Mouse (Mus musculus): ENCODE results near the gene Ncbp3. TPM values are rescaled to one million over a fixed set of nuclear protein-coding genes. Genes with fewer than 3 reads are reported as not detected.

Ncbp3 gene
- polyA plus RNA-seq, 1 experiment: 7.7 TPM

- DNase-seq (ENCODE audit: extremely low spot score in 1 of 2, low spot score in 1 of 2): no peak
Observed at GRCm38 (mm10) chr11:73132999-73133398, 85.4 kb downstream of the Ncbp3 start.

- DNase-seq (ENCODE audit: extremely low spot score in 1 of 2, low spot score in 1 of 2): no peak
Observed at GRCm38 (mm10) chr11:73134222-73134621, 86.6 kb downstream of the Ncbp3 start.

GRCm38 (mm10) chr11:73136587-73136986, 89.0 kb downstream of the Ncbp3 start:
- DNase-seq (ENCODE audit: extremely low spot score in 1 of 2, low spot score in 1 of 2): no peak

GRCm38 (mm10) chr11:73137116-73137515, 89.5 kb downstream of the Ncbp3 start:
- DNase-seq (ENCODE audit: extremely low spot score in 1 of 2, low spot score in 1 of 2): no peak

GRCm38 (mm10) chr11:73137591-73138501, 90.3 kb downstream of the Ncbp3 start, which contains the start of gene Haspin:
TSS of gene Haspin (minus strand) at chr11:73138294.
- peak; percentile 66 to 90 for DNase-seq (ENCODE audit: extremely low spot score in 1 of 2, low spot score in 1 of 2)

Other genes starting within 250 kb of the Ncbp3 start
- gene Atp2a3, start 86.6 kb upstream of the Ncbp3 start, polyA plus RNA-seq (2012; rRNA removed): 4.9 and 5.9 TPM in 2 replicates
- 0.53 and 0.54 TPM in 2 replicates for gene P2rx1, start 48.7 kb upstream of the Ncbp3 start, polyA plus RNA-seq (2012; rRNA removed)
- gene Camkk1, start 28.8 kb upstream of the Ncbp3 start, polyA plus RNA-seq (2012; rRNA removed): 65.4 and 65.7 TPM in 2 replicates
- gene Itgae, start 42.8 kb downstream of the Ncbp3 start, polyA plus RNA-seq (2012; rRNA removed): 0.17 and 0.18 TPM in 2 replicates
- 0.15 and 0.24 TPM in 2 replicates for gene Haspin, start 90.5 kb downstream of the Ncbp3 start, polyA plus RNA-seq (2012; rRNA removed)
- gene P2rx5, start 112.6 kb downstream of the Ncbp3 start, polyA plus RNA-seq (2012; rRNA removed): 0.26 and 0.74 TPM in 2 replicates
- gene Emc6, start 129.3 kb downstream of the Ncbp3 start, polyA plus RNA-seq (2012; rRNA removed): 63.0 and 66.5 TPM in 2 replicates
- 23.9 and 24.6 TPM in 2 replicates for gene Tax1bp3, start 129.3 kb downstream of the Ncbp3 start, polyA plus RNA-seq (2012; rRNA removed)
- gene Ctns, start 151.3 kb downstream of the Ncbp3 start, polyA plus RNA-seq (2012; rRNA removed): 25.9 and 26.0 TPM in 2 replicates
- 5.0 and 5.4 TPM in 2 replicates for gene Shpk, start 151.7 kb downstream of the Ncbp3 start, polyA plus RNA-seq (2012; rRNA removed)
- 0.36 TPM in 2 replicates for gene Trpv1, start 186.5 kb downstream of the Ncbp3 start, polyA plus RNA-seq (2012; rRNA removed)
- 0.46 and 0.56 TPM in 2 replicates for gene Trpv3, start 219.6 kb downstream of the Ncbp3 start, polyA plus RNA-seq (2012; rRNA removed)

All from frontal cortex, adult 2 months (tissue).